Mouse (Mus musculus) embryonic facial prominence, embryonic 12.5 days (tissue): Measurements from ENCODE around the gene Gdap2. TPM values are rescaled to one million over a fixed set of nuclear protein-coding genes. Genes with fewer than 3 reads are reported as not detected.

Source experiments
- ATAC-seq: fragments of 200-750 bp; cut with Nextera tagmentation; 2 replicates; pipeline ENCODE4 v1.8.0; 2017; ENCODE audit not compliant: insufficient number of reproducible peaks, insufficient read depth, low FRiP score, low TSS enrichment
- H3K27ac ChIP-seq: fragments of 300-500 bp; sonication (generic); 2 replicates; pipeline ENCODE4 v1.5.1; 2016; ENCODE audit warnings: mild to moderate bottlenecking
- H3K27me3 ChIP-seq: fragments of 300-500 bp; sonication (generic); 2 replicates; pipeline ENCODE4 v1.6.1; 2016; ENCODE audit warnings: mild to moderate bottlenecking, moderate library complexity
- H3K36me3 ChIP-seq: fragments of 300-500 bp; sonication (generic); 2 replicates; pipeline ENCODE4 v1.6.1; 2016; ENCODE audit warnings: mild to moderate bottlenecking
- H3K4me1 ChIP-seq: fragments of 300-500 bp; sonication (generic); 2 replicates; pipeline ENCODE4 v1.6.1; 2016
- H3K4me2 ChIP-seq: fragments of 300-500 bp; sonication (generic); replicated peaks from 2 replicates; pipeline ENCODE4 v1.6.1; 2016; ENCODE audit warnings: mild to moderate bottlenecking, moderate library complexity
- H3K4me3 ChIP-seq: fragments of 300-500 bp; sonication (generic); 2 replicates; pipeline ENCODE4 v1.5.1; 2016; ENCODE audit warnings: mild to moderate bottlenecking
- H3K9ac ChIP-seq: fragments of 300-500 bp; sonication (generic); 2 replicates; pipeline ENCODE4 v1.6.1; 2016; ENCODE audit warnings: mild to moderate bottlenecking, moderate library complexity
- H3K9me3 ChIP-seq: fragments of 300-500 bp; sonication (generic); 2 replicates; pipeline ENCODE4 v1.6.1; 2016; ENCODE audit warnings: mild to moderate bottlenecking, moderate library complexity
- WGBS: fragments of 180-500 bp; shearing (Covaris S2); methylation state at CpG from one replicate; pipeline ENCODE4 v1.1.7; 2016; 5-methylcytosine and 5-hydroxymethylcytosine counted together
- polyA plus RNA-seq: library from polyadenylated mRNA; unstranded; fragments of >200 nt; fragmentation: Nextera tagmentation; extraction: Ambion mirVana; gene quantifications from 2 replicates; pipeline ENCODE4 v1.2.1, GENCODE M21; 2016

Gdap2 gene
- polyA plus RNA-seq, 1 experiment from 2014 or later: 30.5 TPM

GRCm38 (mm10) chr3:100189861-100190260, 27.7 kb downstream of the Gdap2 start:
- Histone ChIP-seq H3K27me3 (no peaks in the 10 kb centered on the region), H3K4me2 (no peak overlapping the region), H3K9ac (no peak overlapping the region), H3K9me3 (no peaks in the 10 kb centered on the region), H3K4me3 (no peak overlapping the region), H3K36me3 (peaks cover 11% of the 10 kb centered on the region; the same call in 1 of the 2 replicates), H3K27ac (no peak overlapping the region), H3K4me1 (no peaks in the 10 kb centered on the region)
- no peak; the same call in 1 of the 2 replicates for ATAC-seq
- 80% methylated on average over 11 of the region's 11 CpGs for WGBS

- no peak for ATAC-seq
- Histone ChIP-seq H3K27me3 (no peaks in the 10 kb centered on the region), H3K9me3 (no peaks in the 10 kb centered on the region), H3K4me3 (no peak overlapping the region), H3K36me3 (peaks cover 11% of the 10 kb centered on the region; the same call in 1 of the 2 replicates), H3K4me2 (no peak overlapping the region), H3K27ac (no peak overlapping the region), H3K9ac (no peak overlapping the region), H3K4me1 (no peaks in the 10 kb centered on the region)
- 28% methylated on average over 5 of the region's 5 CpGs for WGBS
These were observed 32.0 kb downstream of the Gdap2 start for GRCm38 (mm10) chr3:100194210-100194609.

GRCm38 (mm10) chr3:100201554-100201953, 39.4 kb downstream of the Gdap2 start:
- no peak for ATAC-seq
- Histone ChIP-seq H3K36me3 (peaks cover 8% of the 10 kb centered on the region; the same call in 1 of the 2 replicates), H3K4me1 (no peaks in the 10 kb centered on the region), H3K4me2 (no peak overlapping the region), H3K9me3 (no peaks in the 10 kb centered on the region), H3K4me3 (no peak overlapping the region), H3K27ac (no peak overlapping the region), H3K9ac (no peak overlapping the region), H3K27me3 (no peaks in the 10 kb centered on the region)
- 93% methylated on average over 7 of the region's 7 CpGs for WGBS

- peaks cover 5% of the 10 kb centered on the region; the same call in 1 of the 2 replicates for H3K36me3 ChIP-seq
- no peak overlapping the region for H3K4me2 ChIP-seq
- H3K9me3 ChIP-seq: no peaks in the 10 kb centered on the region
- H3K27me3 ChIP-seq: no peaks in the 10 kb centered on the region
- no peak overlapping the region for H3K4me3 ChIP-seq
- 17% methylated on average over 1 of the region's 1 CpGs for WGBS
- H3K27ac ChIP-seq: no peak overlapping the region
- H3K9ac ChIP-seq: no peak overlapping the region
- peaks cover 8% of the 10 kb centered on the region; the same call in 1 of the 2 replicates for H3K4me1 ChIP-seq
- ATAC-seq: no peak
These were observed 44.8 kb downstream of the Gdap2 start for GRCm38 (mm10) chr3:100206973-100207372.

- Histone ChIP-seq H3K27ac (no peak overlapping the region), H3K9ac (no peak overlapping the region), H3K36me3 (no peaks in the 10 kb centered on the region), H3K4me2 (no peak overlapping the region), H3K4me3 (no peak overlapping the region), H3K27me3 (no peaks in the 10 kb centered on the region), H3K9me3 (no peaks in the 10 kb centered on the region), H3K4me1 (no peaks in the 10 kb centered on the region)
- ATAC-seq: no peak
- WGBS: 87% methylated on average over 5 of the region's 5 CpGs
These were observed 53.3 kb downstream of the Gdap2 start for GRCm38 (mm10) chr3:100215469-100215868.

GRCm38 (mm10) chr3:100225326-100225959, 63.3 kb downstream of the Gdap2 start:
- ATAC-seq: no peak
- WGBS: 77% methylated on average over 12 of the region's 12 CpGs

GRCm38 (mm10) chr3:100227509-100227908, 65.3 kb downstream of the Gdap2 start:
- Histone ChIP-seq H3K9ac (no peak overlapping the region), H3K4me3 (no peak overlapping the region), H3K27me3 (no peaks in the 10 kb centered on the region), H3K36me3 (no peaks in the 10 kb centered on the region), H3K4me1 (no peaks in the 10 kb centered on the region), H3K27ac (no peak overlapping the region), H3K9me3 (no peaks in the 10 kb centered on the region), H3K4me2 (no peak overlapping the region)
- WGBS: 27% methylated on average over 1 of the region's 1 CpGs
- 0 out of 2 replicates have a peak, but pooled peaks have one; percentile 41 for ATAC-seq

More at GRCm38 (mm10) chr3:100225326-100225959, 63.3 kb downstream of the Gdap2 start:
- no peak overlapping the region for H3K4me3 ChIP-seq
- H3K9ac ChIP-seq: no peak overlapping the region
- no peak overlapping the region for H3K27ac ChIP-seq
- no peaks in the 10 kb centered on the region for H3K4me1 ChIP-seq
- H3K36me3 ChIP-seq: no peaks in the 10 kb centered on the region
- no peak overlapping the region for H3K4me2 ChIP-seq
- H3K9me3 ChIP-seq: no peaks in the 10 kb centered on the region
- H3K27me3 ChIP-seq: no peaks in the 10 kb centered on the region

GRCm38 (mm10) chr3:100228981-100229380, 66.8 kb downstream of the Gdap2 start:
- Histone ChIP-seq H3K4me3 (no peak overlapping the region), H3K27ac (no peak overlapping the region), H3K9me3 (no peaks in the 10 kb centered on the region), H3K4me1 (no peaks in the 10 kb centered on the region), H3K9ac (no peak overlapping the region), H3K4me2 (no peak overlapping the region), H3K36me3 (no peaks in the 10 kb centered on the region), H3K27me3 (no peaks in the 10 kb centered on the region)
- no peak for ATAC-seq
- WGBS: 84% methylated on average over 3 of the region's 3 CpGs

- Histone ChIP-seq H3K27ac (no peak overlapping the region), H3K4me2 (no peak overlapping the region), H3K9me3 (no peaks in the 10 kb centered on the region), H3K36me3 (no peaks in the 10 kb centered on the region), H3K9ac (no peak overlapping the region), H3K27me3 (no peaks in the 10 kb centered on the region), H3K4me1 (no peaks in the 10 kb centered on the region), H3K4me3 (no peak overlapping the region)
- no peak for ATAC-seq
These were observed 74.7 kb downstream of the Gdap2 start for GRCm38 (mm10) chr3:100236725-100237436.

- Histone ChIP-seq H3K9ac (no peak overlapping the region), H3K27me3 (no peaks in the 10 kb centered on the region), H3K9me3 (no peaks in the 10 kb centered on the region), H3K4me3 (no peak overlapping the region), H3K4me1 (no peaks in the 10 kb centered on the region), H3K36me3 (no peaks in the 10 kb centered on the region), H3K27ac (no peak overlapping the region), H3K4me2 (no peak overlapping the region)
- 86% methylated on average over 4 of the region's 4 CpGs for WGBS
- no peak for ATAC-seq
These were observed 80.0 kb downstream of the Gdap2 start for GRCm38 (mm10) chr3:100242230-100242629.

GRCm38 (mm10) chr3:100246286-100246825, 84.2 kb downstream of the Gdap2 start:
- no peaks in the 10 kb centered on the region for H3K36me3 ChIP-seq
- H3K9me3 ChIP-seq: no peaks in the 10 kb centered on the region
- no peaks in the 10 kb centered on the region for H3K27me3 ChIP-seq
- H3K4me2 ChIP-seq: no peak overlapping the region
- 39% methylated on average over 4 of the region's 4 CpGs for WGBS
- ATAC-seq: no peak
- no peak overlapping the region for H3K4me3 ChIP-seq
- H3K27ac ChIP-seq: no peak overlapping the region
- no peaks in the 10 kb centered on the region for H3K4me1 ChIP-seq
- H3K9ac ChIP-seq: no peak overlapping the region
